Mouse (Mus musculus): Measurements from ENCODE around the gene Gan.

The Gan gene

DNA sequence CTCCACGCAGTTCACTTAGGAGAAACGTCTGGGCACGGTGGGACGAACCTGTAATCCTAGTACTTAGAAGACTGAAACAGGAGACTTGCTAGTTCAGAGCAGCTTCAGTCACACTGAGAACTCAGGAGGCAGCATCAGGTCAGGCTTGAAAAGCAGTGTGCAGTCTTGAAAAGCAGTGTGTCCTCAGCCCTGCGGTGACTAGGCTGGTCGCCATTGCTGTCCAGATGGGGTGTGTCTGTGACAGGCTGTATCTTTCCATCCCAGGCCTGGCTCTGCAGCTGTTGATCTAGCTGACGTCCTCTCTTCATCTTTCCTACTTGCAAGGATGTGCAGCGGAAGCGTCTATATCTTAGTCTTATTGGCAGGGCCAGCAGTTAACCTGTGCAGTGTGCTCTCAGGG is 42.9 kb downstream of the Gan start:
- no peak for DNase-seq (ENCODE audit: low read depth)

DNA sequence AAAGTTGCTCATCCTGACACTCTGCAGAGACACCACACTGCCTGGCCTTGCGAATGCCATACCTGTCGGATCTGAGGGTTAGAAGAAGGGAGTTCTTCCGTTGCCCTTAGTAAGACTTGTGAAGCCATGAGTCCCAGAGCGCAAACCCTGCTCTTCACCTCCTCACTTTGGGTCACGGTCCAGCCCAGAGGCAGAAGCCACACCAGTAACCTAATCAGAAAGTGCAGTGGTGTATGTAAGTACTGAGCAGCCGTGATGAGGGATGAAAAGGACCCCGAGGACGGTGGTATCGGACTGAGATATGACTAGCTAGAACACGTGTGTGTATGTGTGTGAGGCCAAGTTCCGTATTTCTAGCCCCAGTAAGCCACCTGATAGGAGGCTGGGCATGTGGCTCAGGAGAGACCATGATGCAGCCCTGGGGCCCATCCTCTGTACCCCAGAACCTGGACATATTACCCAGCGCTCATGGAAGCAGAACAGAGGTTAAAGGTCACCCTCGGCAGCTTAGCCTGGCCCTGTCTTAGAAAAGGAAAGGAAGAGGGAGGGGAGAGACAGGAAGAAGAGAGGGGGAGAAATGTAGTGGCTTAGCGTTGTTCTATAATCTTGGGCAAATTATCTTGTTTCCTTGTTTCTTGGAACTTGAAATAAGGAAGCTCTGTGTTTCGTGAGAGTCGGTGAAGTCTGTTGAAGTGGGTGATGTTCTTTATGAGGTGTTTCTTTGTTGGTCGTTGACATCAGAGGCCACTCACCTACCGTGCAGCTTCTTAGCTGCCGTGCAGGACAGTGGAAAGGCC is 43.5 kb downstream of the Gan start:
- peak; percentile 9 for DNase-seq (ENCODE audit: low read depth)

DNA sequence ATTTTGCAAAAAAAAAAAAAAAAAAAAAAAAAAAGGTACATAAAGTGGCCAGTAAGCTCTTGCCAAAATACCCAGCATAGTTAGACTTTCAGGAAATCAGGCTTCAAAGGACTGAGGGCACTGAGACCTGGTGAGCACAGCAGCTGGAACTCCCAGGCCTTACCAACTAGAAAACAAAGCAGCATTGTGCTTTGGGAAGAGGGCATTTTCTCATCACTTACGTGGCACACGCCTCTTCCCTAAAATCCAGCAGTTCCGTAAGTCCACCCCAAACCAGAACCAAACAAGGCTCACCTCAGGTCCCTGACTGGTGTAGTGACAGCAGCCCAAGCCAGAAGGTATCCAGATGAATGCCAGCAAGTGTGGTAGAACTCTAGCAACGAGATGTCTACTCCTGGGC is 45.1 kb downstream of the Gan start:
- no peak for DNase-seq (ENCODE audit: low read depth)

DNA sequence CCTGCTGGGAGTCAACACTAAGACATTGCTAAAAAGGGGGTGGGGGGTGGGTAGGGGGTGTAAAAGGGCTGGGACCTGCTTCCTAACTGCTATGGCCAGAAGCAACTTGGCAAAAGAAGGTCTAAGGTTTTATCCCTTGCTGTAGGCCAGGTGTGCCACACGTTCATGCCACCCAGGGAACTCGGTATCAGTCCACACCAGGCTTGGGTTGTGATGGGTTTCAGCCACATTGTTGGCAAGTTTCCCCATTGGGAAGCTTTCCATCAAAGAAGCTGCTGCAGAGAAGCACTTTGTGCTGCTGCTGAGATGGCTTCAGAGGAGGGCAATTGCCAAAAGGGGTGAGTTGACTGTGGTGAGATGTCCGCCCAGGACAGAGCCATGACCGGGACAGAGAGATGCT is 47.9 kb downstream of the Gan start:
- DNase-seq (ENCODE audit: low read depth) = no peak

DNA sequence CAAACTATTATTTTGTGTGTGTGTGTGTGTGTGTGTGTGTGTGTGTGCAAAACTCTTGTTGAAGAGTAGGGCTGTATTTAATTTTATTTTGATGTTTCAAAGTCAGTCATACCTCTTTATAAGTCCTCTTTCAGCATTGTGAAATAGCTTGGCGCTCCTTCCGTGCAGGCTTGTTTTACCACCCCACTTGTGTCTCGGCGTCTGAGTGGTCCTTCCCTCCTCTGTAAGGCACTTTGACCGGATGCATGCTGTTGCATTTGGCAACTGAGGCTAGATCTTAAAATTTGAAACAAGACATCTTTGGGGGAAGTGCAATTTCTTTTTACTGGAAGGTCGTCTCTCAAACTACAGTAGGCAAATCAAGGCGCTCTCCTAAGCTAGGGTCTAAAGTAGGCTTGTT is 48.7 kb downstream of the Gan start:
- DNase-seq (ENCODE audit: low read depth) = no peak

DNA sequence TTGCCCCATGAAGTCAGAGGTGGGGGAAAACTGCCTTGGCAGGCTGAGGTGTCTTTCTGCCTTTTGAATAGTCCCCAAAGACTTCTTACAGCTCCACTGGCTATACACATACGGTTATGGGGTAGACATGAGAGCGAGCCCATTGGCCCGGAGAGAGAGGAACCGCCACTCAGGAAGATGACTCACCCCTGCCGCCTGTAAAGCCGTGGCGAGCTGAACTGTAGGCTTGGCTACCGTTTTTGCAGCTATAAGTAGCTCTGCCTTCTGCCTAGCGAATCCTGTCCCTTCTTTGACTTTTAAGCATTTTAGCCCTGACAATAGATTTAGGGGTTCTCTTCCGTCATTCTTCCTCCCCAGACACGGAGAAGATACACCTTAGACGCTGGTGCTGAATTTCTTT is 51.2 kb downstream of the Gan start:
- DNase-seq (ENCODE audit: low read depth) = no peak

DNA sequence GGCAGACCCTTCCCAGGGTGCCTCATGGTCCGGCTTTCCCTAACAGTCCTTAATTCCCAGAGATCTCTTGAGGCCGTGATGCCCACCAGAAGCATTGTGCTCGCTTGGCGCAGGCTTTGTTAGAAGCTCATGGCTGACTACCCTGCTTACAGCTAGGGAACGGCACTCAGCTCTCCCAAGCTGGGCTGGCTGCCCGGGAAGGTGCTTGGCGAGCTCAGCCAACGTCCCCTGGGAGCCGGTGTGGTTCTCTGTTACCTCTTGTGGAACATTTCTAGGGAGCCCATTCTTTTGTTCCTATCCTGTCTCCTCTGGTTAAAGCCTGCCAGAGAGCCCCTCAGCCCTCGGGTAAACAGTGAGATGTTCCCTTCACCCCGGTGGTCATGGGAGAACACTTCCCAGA is 54.2 kb downstream of the Gan start:
- DNase-seq (ENCODE audit: low read depth) = no peak

DNA sequence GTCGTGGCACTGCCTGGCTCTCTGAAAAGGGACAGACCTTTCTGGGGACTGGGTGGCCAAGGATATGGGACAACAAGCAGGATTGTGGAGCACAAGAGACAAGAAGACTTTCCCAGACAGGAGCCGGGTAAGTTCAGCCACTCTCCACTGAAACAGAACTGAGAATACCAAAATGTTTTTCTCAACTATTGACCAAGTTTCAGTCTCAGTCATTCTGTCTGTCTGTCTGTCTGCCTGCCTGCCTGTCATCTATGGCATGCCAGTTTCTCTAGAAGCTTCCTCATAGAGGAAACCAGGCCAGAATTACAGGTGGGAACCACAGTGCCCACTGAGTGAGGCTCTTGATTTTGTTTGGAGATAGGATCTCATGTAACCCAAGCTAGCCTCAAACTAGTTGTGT is 59.8 kb downstream of the Gan start:
- DNase-seq (ENCODE audit: low read depth) = no peak

DNA sequence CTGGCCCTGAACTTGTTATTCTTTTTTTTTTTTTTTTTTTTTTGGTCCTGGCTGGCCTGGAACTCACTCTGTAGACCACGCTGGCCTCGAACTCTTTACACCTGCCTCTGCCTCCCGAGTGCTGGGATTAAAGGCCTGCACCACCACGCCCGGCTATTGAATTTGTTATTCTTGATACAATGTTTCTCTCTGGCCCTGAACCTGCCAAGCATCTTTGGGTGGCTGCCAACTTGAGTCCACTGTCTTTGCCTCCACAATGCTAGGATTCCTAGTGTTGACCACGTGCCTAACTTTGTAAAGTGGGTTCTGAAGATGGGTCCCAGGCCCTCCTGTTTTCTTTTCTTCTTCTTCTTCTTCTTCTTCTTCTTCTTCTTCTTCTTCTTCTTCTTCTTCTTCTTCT is 64.5 kb downstream of the Gan start:
- DNase-seq (ENCODE audit: low read depth) = no peak

DNA sequence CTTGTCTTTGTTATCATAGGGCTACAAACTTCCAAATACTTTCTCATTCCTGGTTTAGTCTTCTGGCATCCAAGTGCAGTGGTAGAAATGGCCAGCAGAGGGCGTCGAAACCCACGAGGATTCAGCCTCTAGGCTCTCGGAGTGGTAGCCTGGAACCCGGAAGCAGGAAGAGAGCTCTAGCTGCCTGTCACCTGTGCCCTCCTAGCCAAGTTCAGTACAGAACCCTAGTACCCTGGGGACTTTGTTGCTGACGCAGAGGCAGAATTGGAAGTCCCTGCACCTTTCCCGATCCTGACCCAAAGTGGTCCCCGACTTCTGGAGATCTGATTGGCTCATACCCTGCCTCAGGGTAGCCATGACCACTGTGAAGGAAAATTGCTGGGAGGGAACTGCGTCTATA is 66.7 kb downstream of the Gan start:
- peak; percentile 94 for DNase-seq (ENCODE audit: low read depth)

DNA sequence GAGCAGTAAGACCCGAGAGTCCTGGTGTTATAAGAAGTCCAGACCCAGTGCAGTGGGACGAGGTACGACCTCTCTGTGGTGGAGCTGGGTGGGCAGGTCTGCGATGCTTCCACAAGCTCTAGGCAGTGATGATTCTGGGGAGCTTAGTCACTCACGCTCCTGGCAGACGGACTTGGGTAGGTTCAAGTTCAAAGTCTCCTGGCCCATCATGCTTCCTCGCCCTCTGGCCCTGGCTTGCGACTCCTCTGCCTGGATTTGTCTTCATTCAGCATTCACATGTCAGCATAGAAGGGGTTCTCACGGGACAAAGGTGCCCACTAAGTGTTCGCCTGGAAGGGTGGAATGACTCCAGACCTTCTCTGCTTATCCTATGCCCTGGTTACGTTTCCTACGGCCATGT is 68.4 kb downstream of the Gan start:
- DNase-seq (ENCODE audit: low read depth) = no peak

DNA sequence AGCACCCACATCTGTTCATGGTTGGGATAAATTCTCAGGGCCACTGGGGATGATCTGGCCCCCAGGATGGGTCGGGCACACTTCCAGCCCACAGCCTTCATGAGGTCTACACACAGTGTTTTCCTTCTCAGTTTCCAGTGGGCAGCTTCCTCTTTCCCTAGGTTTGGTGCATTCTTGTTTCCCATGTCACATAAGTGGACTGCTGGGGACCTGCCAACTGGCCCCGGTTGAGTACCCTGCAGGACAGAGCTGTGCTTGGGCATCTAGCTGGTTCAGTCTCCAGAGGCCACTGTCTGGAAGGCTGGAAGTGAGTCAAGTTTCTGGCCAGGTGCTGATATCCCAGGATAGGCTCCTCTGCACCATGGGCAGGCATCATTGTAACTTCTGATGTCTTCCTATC is 69.4 kb downstream of the Gan start:
- DNase-seq (ENCODE audit: low read depth) = no peak

DNA sequence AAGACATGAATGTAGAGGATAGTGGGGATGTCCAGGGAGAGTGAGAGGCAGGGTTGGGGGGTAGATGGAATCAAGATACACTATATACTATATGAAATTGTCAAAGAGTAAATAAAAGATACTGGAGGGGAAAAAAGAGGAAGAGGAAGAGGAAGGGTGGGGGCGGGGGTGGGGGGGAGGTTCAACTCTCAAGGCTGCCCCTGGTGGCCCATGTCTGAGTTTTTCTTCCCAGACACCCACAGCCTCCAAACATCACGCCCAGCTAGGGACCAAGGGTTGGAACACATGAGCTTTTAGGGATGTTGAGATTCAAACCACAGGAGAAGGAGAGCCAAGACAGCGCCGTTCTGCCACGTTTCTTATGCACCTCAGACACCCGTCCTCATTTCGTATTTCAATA is 75.3 kb downstream of the Gan start:
- no peak for DNase-seq (ENCODE audit: low read depth)

DNA sequence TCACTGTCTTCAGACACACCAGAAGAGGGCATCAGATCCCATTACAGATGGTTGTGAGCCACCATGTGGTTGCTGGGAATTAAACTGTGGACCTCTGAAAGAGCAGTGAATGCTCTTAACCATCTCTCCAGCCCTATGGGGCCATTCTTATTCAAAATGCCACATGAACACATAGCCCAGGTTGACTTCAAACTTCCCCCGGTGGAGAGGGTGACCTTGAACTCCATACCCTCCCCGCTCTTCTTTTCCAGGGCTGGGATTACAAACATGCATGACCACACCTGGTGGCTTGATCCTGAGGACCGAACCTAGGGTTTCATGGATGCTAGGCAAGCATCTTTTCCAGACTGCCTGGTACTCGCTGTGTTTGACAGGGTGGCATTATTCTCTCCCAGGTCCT is 78.6 kb downstream of the Gan start:
- DNase-seq (ENCODE audit: low read depth) = no peak

DNA sequence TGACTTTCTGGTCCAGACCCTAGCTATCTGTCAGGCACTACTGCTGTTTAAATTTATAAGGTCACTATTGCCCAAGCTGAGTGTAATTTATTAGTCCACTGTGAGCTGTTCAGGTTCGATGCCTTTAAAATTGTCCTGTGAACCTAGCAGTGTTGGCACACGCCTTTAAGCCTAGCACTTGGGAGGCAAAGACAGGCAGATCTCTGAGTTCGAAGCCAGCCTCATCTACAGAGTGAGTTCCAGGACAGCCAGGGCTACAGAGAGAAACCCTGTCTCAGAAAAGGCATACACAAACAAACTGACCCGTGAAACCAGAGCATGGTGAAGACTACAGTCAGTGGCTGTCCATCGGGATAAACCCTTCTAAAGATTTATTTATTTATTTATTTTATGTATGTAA is 82.4 kb downstream of the Gan start:
- no peak for DNase-seq (ENCODE audit: low read depth)

DNA sequence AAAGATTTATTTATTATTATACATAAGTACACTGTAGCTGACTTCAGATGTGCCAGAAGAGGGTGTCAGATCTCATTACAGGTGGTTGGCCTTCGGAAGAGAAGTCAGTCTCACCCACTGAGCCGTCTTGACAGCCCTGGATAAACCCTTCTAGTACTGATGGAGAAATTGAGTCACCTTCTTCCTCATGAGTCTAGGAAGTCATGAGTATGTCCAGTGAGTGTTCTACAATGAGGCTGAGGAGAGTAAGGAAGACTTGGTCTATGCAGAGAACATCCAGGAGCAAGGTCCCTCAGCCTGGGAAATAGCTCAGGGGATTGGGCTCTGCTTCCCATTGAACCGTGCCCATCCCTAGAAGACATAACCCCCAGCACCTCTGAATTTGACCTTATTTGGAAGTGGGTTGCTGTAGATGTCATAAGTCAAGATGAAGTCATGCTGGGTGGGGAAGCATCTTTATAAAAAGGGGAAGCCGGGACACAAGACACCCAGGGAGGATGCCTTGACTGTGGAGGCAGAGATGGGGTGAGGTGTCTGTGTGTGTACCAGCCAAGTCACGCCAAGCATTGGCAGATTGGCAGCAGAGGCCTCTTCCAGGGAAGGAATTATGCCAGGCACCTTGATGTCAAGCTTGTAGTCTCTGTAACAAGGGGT is 83.0 kb downstream of the Gan start:
- no peak for DNase-seq (ENCODE audit: low read depth)

DNA sequence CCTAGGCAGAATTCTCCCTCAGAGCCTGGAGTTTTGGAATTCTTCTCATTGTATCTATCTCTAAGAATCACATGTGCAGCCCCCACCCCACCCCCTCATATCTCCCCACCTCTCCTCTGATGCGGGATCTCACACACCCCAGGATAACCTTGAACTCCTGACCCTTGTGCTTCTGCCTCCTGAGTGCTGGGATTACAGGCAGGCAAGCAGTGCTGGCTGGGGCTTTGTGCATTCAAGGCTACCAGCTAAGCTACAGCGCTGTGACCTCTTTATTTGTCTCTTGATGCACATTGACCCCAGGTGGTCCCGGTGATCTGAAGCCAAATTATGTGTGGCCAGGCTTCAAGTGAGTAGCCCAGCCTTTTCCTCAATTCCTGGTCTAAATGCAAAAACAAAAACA is 83.9 kb downstream of the Gan start:
- DNase-seq (ENCODE audit: low read depth) = no peak

DNA sequence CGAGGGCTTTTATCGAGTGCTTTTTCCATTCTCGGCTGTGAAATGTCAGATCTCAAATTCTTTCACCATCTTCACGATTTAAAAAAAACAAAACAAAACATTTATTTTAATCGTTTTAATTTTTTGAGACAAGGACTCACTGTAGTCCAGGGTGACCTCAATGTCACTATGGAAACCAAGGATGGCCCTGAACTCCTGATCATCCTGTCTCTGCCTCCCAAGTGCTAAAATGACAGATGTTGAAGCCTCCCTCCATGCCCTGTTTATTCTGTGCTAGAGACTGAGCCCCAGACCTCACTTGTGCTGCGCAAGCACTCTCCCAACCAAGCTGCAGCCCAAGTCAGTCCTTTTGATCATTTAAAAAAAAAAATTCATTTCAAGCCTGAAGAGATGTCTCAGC is 84.4 kb downstream of the Gan start:
- DNase-seq (ENCODE audit: low read depth) = no peak

DNA sequence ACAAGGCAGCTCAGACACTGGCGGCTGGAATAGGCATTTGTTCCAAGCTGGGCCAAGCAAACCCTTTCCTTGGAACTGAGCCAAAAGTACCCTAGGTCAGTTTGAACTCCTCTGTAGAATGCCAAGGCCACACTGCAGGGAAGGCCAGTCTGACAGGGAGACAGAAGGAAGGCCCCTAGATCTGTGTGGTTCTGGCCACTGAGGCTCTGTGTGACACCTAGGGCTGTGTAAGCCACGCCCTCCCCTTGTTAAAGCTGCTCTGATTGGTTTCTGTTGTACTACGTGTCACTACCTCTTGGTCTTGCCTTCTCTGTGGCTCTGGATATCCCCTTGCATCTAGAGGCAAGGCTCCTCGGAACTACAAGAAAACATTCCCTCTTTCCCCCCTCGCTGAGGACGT is 86.7 kb downstream of the Gan start:
- DNase-seq (ENCODE audit: low read depth) = no peak

DNA sequence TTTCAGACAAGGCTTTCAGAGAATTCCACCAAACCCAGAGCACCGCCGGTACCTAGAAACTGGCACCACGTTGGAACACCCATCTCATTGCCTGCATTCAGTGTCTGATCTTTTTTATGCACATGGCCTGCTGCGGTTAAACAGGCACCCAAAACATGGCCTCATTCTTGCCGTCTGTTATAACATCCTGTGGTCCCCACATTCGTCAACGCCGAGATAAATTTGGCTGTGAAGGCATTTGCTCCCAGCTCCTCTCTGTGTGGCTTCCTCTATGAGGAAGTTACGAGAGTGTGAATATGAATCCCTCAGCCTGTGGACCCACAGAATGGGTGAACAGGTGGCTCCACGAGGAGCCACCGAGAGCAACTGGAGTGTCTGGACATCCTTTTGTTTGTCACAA is 90.4 kb downstream of the Gan start:
- peak; percentile 52 for DNase-seq (ENCODE audit: low read depth)

DNA sequence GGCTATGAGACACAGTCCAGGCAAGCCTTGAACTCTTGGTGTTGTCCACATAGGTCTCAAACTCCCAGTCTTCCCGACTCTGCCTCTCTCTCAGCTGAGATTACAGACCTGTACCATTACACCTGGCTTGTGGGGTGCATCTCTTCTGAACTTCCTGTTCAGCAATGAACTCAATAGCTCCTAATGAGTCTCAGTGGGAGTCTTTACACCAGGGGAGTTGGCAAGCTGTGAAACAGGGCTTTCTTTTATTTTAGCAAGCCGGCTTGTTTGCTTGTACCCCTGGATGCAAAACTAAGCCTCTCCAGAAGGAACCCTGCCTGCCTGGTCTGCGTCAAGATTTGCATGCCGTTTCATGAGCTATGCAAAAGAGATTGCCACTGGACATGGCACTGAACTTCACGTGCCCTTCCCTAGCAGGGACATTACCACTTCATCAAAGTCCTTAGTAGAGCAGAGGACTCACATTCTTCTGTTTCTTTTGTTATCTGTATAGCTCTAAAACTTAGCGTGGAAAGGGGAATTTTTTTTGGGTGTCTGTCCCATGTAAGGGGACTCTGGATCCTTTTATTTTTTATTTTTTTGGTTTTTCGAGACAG is 93.2 kb downstream of the Gan start:
- DNase-seq (ENCODE audit: low read depth) = no peak

DNA sequence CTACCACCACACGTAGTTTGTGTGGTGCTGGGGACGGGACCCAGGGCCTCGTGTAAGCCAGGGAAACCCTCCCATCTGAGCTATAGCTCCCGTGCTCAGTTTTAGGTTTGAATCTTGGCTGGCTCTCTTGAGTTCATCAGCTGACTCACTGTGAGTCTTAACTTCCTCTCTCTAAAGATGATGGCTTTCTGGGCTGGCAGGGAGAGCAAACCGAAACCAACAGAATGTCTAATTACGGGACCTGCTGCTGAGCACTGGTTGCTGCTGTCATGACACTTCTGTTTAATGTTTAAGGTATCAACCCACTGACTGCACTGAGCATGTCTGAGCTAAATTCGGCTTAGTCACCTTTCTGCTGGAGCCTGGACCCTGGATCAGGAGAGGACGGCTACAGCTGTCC is 94.7 kb downstream of the Gan start:
- DNase-seq (ENCODE audit: low read depth) = peak; percentile 67

DNA sequence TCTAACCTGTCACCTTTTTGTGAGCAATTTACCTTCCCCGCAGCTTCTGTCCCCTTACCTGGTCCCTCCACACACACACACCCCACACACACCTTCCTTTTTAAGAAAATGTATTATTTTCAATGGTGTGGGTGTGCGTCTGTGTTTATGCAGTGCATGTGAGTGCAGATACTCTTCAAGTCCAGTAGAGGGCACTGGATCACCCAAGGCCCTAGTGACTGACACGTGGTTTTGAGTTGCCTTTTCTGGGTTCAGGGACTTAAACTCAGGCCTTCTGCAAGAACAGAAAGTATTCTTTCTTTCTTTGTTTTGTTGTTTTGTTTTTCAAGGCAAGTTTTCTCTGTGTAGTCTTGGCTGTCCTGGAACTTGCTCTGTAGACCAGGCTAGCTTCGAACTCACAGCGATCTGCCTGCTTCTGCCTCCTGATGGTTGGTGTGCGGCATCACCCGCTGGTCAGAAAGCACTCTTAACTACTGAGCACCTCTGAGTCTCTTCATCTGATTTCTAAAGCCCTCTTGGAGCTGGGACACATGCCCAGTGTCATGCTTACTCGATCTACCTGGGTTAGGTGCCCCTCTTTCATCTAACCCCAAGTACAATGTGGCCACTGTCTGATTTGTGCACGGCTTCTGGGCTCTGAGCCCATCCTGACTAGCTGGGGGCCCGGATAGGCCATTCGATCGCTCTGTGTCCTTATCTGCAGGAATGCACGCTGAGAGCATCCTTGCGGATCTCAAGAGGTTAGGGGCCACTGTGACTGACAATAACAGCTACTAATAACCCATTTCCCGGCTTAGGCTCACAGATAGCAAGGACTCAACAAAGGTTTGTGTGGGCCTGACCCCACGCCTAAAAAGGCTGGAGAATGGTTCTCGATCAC is 95.7 kb downstream of the Gan start:
- DNase-seq (ENCODE audit: low read depth) = peak; percentile 47

Data from induced T-regulatory cell, adult 2 months (primary cell).